Mouse (Mus musculus): Measurements from ENCODE around the gene Rapgef3. TPM values are rescaled to one million over a fixed set of nuclear protein-coding genes. Genes with fewer than 3 reads are reported as not detected.

Gene Rapgef3
- polyA plus RNA-seq, 1 experiment, result 6.6 TPM

DNA sequence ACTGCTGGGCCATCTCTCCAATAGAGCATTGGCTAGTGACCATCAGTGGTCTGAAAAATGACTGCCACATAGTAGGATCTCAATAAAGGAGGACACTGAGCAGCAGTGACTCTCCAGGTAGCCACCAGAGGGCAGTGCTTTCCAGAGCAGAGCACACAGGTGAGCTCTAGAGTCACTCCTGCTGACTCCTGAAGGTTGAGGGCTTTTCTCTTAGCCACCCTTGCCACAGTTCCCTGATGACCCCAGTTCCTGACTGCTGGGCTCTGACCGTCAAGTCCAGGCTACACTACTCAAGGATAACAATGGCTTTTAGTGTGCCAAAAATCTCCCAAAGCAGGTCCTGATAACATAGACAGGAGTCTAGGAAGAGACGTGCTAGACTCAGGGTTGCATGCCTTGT is 16.1 kb downstream of the Rapgef3 start:
- Histone ChIP-seq H3K27ac (ENCODE audit: insufficient read depth, low read length) (no peak overlapping the region), H3K4me1 (ENCODE audit: control insufficient read depth, insufficient read depth, low read length) (peaks cover 8% of the 10 kb centered on the region), H3K4me3 (ENCODE audit: insufficient read depth, low read length) (no peak overlapping the region)
- no peak for TF ChIP-seq POLR2A (IDR thresholded peaks at IDR 0.05; ENCODE audit: low read depth, low read length)
- TF ChIP-seq CTCF (IDR thresholded peaks at IDR 0.05; ENCODE audit: borderline replicate concordance, insufficient read depth, low read length), result no peak

DNA sequence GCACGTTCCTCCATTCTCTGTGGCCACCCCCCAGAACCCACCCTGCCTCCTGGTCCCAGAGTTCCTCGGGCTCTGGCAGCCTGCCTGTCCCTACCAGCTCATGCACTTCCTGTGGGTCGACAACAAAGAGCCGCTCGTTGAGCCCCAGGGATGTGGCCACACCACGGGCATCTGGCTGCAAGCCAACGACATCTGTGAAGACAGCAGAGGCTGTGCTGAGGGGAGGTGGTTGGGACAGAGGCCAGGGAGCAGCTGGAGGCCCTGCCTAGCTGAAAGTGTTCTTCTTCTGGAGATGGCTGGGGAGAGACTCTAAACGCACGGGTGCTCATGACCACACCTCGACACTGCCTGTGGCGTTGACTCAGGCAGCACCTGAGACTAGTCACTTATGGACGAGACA is 17.1 kb downstream of the Rapgef3 start:
- peaks cover 6% of the 10 kb centered on the region for H3K4me1 ChIP-seq (ENCODE audit: control insufficient read depth, insufficient read depth, low read length)
- no peak for TF ChIP-seq POLR2A (IDR thresholded peaks at IDR 0.05; ENCODE audit: low read depth, low read length)
- TF ChIP-seq CTCF (IDR thresholded peaks at IDR 0.05; ENCODE audit: borderline replicate concordance, insufficient read depth, low read length), result no peak
- no peak overlapping the region for H3K4me3 ChIP-seq (ENCODE audit: insufficient read depth, low read length)
- no peak overlapping the region for H3K27ac ChIP-seq (ENCODE audit: insufficient read depth, low read length)

DNA sequence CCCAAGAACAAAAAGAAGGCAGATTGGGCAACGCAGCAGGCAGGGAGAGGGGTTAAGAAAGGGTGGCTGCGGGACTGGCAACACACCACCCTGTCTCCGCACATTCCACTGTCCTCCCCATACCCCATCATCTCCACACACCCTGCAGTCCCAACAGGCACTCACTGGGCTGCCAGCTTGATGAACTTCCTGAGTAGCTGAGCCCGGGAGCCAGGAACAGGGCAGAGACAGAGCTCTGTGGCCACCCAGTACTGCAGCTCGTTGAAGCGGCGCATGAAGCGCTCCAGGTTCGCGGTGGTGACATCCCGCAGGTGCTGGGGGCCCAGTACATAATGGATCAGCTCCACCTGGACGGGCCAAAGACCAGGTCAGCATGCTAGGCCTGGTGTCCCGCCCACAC is 17.9 kb downstream of the Rapgef3 start:
- TF ChIP-seq CTCF (IDR thresholded peaks at IDR 0.05; ENCODE audit: borderline replicate concordance, insufficient read depth, low read length) (no peak), POLR2A (IDR thresholded peaks at IDR 0.05; ENCODE audit: low read depth, low read length) (no peak)

DNA sequence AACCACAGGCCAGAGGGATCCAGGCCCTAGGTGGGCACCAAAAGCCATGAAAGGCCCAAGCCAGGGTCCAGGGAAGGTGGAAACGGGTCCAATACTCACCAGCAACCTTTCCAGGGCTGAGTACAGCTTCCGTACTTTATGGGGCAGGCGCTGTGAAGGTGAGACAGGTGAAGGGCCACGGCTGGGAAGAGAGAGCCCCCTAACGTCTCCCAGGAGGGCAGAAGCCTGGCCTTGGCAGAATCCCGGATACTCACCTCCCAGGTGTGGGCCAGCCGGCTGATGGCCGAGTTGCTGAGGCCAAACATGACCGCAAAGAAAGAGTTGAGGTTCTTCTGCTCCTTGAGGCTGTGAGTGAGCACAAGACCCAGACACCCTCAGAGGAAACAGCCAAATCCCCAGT is 18.4 kb downstream of the Rapgef3 start:
- TF ChIP-seq CTCF (IDR thresholded peaks at IDR 0.05; ENCODE audit: borderline replicate concordance, insufficient read depth, low read length), result no peak
- TF ChIP-seq POLR2A (IDR thresholded peaks at IDR 0.05; ENCODE audit: low read depth, low read length), result no peak
- no peak overlapping the region for H3K27ac ChIP-seq (ENCODE audit: insufficient read depth, low read length)
- H3K4me3 ChIP-seq (ENCODE audit: insufficient read depth, low read length), result no peak overlapping the region
- H3K4me1 ChIP-seq (ENCODE audit: control insufficient read depth, insufficient read depth, low read length), result peaks cover 4% of the 10 kb centered on the region; the same call in 1 of the 2 replicates

More for the DNA sequence above, 17.9 kb downstream of the Rapgef3 start:
- Histone ChIP-seq H3K4me3 (ENCODE audit: insufficient read depth, low read length) (no peak overlapping the region), H3K4me1 (ENCODE audit: control insufficient read depth, insufficient read depth, low read length) (peaks cover 4% of the 10 kb centered on the region; the same call in 1 of the 2 replicates), H3K27ac (ENCODE audit: insufficient read depth, low read length) (no peak overlapping the region)

DNA sequence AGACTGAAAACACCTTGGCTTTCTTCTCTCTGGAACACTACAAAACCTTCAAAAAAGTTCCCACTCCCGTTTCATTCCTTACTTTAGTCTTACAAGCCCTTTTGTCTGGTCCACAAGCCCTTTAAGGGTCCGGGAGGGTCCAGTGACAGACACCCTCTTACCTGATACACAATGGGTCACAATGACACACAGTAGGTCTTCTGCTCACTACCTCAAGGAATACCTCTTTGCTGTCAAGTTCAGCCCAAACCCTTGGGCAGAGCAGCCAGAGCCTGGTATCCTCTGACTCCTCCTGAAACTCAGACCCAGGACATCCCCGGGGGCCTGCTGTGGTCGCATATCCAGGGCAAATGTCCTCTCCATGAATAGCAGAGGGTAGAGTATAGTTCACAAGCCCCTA is 18.8 kb downstream of the Rapgef3 start:
- Histone ChIP-seq H3K27ac (ENCODE audit: insufficient read depth, low read length) (no peak overlapping the region), H3K4me1 (ENCODE audit: control insufficient read depth, insufficient read depth, low read length) (peaks cover 4% of the 10 kb centered on the region; the same call in 1 of the 2 replicates), H3K4me3 (ENCODE audit: insufficient read depth, low read length) (no peak overlapping the region)
- TF ChIP-seq POLR2A (IDR thresholded peaks at IDR 0.05; ENCODE audit: low read depth, low read length) (no peak), CTCF (IDR thresholded peaks at IDR 0.05; ENCODE audit: borderline replicate concordance, insufficient read depth, low read length) (no peak)

DNA sequence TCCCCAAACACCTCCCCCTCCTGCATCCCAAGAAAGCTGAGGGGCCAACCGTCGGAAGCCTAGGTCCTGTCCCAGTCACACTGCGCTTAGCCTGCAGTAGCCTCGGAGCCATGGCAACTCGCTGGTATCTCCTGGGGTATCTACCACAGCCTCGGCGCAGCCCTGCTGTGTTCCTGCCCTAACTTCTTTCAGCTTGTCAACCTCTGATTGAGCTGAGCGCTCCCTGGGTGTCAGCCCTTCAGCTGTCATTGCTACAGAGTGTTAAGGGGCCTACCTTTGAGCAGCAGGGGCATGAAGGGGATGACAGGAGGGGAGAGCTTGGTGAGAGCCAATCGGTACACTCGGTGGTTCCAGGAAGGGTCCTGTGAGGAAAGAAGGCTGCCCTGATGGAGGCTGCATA is 19.5 kb downstream of the Rapgef3 start:
- no peak overlapping the region for H3K27ac ChIP-seq (ENCODE audit: insufficient read depth, low read length)
- peaks cover 4% of the 10 kb centered on the region; the same call in 1 of the 2 replicates for H3K4me1 ChIP-seq (ENCODE audit: control insufficient read depth, insufficient read depth, low read length)
- no peak overlapping the region for H3K4me3 ChIP-seq (ENCODE audit: insufficient read depth, low read length)
- TF ChIP-seq CTCF (IDR thresholded peaks at IDR 0.05; ENCODE audit: borderline replicate concordance, insufficient read depth, low read length) (no peak), POLR2A (IDR thresholded peaks at IDR 0.05; ENCODE audit: low read depth, low read length) (no peak)

DNA sequence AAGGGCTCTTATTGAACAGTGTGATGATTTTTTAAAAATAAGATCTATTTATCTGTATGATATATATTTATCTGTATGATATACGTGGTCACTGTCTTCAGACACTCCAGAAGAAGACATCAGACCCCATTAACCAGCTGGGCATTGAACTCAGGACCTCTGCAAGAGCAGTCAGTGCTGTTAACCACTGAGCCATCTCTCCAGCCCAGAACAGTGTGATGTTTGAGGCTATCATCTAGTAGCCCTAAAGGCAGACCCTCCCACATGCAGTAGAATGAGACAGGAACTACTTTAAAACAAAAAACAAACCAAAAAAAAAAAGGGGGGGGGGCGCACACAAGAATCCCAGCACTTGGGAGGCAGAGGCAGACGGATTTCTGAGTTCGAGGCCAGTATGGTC is 20.3 kb downstream of the Rapgef3 start:
- no peak overlapping the region for H3K4me3 ChIP-seq (ENCODE audit: insufficient read depth, low read length)
- no peak for TF ChIP-seq POLR2A (IDR thresholded peaks at IDR 0.05; ENCODE audit: low read depth, low read length)
- TF ChIP-seq CTCF (IDR thresholded peaks at IDR 0.05; ENCODE audit: borderline replicate concordance, insufficient read depth, low read length), result no peak
- H3K4me1 ChIP-seq (ENCODE audit: control insufficient read depth, insufficient read depth, low read length), result peaks cover 4% of the 10 kb centered on the region; the same call in 1 of the 2 replicates

DNA sequence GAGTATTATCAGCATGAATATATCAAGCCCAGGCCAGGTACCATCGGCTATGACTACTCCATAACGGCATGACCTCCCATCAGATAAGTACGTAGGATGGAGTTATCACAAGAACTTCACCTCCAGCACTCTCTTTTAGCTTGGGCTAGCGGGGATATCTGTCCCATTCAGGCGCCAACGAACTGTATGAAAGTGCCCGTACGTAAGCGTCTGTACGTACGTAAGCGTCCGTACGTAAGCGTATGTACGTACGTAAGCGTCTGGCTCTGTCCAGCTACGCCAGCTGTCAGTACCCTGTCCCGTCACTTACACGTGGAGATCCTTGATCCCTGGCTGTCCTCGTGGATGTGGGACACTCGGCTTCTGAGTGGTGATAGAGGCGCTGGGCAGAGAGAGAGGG is 21.0 kb downstream of the Rapgef3 start:
- Histone ChIP-seq H3K27ac (ENCODE audit: insufficient read depth, low read length) (no peak overlapping the region), H3K4me3 (ENCODE audit: insufficient read depth, low read length) (no peak overlapping the region), H3K4me1 (ENCODE audit: control insufficient read depth, insufficient read depth, low read length) (peaks cover 4% of the 10 kb centered on the region; the same call in 1 of the 2 replicates)
- no peak for TF ChIP-seq CTCF (IDR thresholded peaks at IDR 0.05; ENCODE audit: borderline replicate concordance, insufficient read depth, low read length)
- TF ChIP-seq POLR2A (IDR thresholded peaks at IDR 0.05; ENCODE audit: low read depth, low read length), result no peak

More for the DNA sequence above, 20.3 kb downstream of the Rapgef3 start:
- no peak overlapping the region for H3K27ac ChIP-seq (ENCODE audit: insufficient read depth, low read length)

DNA sequence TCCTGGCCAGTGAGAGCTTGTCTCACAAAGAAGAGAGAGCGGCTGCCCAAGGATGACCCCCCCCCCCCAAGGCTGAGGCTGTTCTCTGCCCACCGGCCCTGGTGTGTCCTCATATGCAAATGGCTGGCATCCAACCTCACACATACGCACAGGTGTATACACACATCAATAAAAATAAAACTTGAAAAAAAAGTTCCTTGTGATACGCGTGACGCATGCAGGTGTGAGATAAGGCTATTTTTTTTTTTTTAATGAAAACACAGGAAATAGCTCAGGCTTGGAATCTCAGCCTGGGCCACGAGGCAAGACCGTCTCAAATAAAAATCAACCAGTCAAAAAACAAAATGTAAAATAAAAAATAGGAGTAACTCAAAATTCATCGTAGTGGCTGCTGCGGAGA is 21.5 kb downstream of the Rapgef3 start:
- Histone ChIP-seq H3K4me3 (ENCODE audit: insufficient read depth, low read length) (no peak overlapping the region), H3K4me1 (ENCODE audit: control insufficient read depth, insufficient read depth, low read length) (peaks cover 4% of the 10 kb centered on the region; the same call in 1 of the 2 replicates), H3K27ac (ENCODE audit: insufficient read depth, low read length) (no peak overlapping the region)
- no peak for TF ChIP-seq CTCF (IDR thresholded peaks at IDR 0.05; ENCODE audit: borderline replicate concordance, insufficient read depth, low read length)
- no peak for TF ChIP-seq POLR2A (IDR thresholded peaks at IDR 0.05; ENCODE audit: low read depth, low read length)

DNA sequence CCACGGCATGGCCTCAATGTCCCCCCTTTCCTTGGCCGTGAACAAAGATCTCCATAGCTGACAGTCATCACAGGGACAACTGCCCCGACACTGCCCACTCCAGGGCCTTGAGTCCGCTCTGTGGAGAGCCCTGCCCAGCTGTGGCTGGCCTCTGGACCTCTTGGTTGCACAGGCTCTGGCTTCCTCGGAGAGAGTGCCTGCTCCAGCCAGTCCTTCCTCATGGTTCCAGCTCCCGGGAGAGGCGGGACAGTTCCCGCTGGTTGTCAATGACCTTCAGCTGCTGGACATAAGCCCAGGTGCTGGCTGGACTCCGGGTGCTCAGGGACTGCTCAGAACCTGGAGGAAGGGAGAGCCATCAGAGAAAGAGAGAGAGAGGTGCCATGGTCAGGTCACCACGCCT is 22.4 kb downstream of the Rapgef3 start:
- H3K27ac ChIP-seq (ENCODE audit: insufficient read depth, low read length), result no peak overlapping the region

DNA sequence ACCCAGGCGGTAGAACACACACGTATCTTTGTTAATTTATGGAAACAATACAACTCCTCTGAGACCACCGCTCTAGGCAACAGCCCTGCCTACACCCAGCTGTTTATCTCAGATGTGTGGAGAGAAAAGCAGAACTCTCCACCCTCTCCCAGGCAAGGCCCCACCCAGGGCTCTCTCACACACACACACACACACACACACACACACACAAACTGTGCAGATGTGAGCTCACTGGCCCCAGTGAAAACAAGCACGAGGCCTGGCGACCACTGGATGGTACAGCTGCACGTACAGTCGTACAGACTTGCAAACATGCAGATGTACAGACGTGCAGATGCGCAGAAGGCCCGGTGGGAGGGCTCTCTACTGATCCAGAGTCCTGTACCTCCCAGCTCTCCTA is 22.8 kb downstream of the Rapgef3 start:
- H3K27ac ChIP-seq (ENCODE audit: insufficient read depth, low read length), result no peak overlapping the region
- H3K4me3 ChIP-seq (ENCODE audit: insufficient read depth, low read length), result no peak overlapping the region
- no peak for TF ChIP-seq POLR2A (IDR thresholded peaks at IDR 0.05; ENCODE audit: low read depth, low read length)
- TF ChIP-seq CTCF (IDR thresholded peaks at IDR 0.05; ENCODE audit: borderline replicate concordance, insufficient read depth, low read length), result no peak
- no peaks in the 10 kb centered on the region for H3K4me1 ChIP-seq (ENCODE audit: control insufficient read depth, insufficient read depth, low read length)

More for the DNA sequence above, 22.4 kb downstream of the Rapgef3 start:
- no peaks in the 10 kb centered on the region for H3K4me1 ChIP-seq (ENCODE audit: control insufficient read depth, insufficient read depth, low read length)
- no peak overlapping the region for H3K4me3 ChIP-seq (ENCODE audit: insufficient read depth, low read length)
- TF ChIP-seq POLR2A (IDR thresholded peaks at IDR 0.05; ENCODE audit: low read depth, low read length) (no peak), CTCF (IDR thresholded peaks at IDR 0.05; ENCODE audit: borderline replicate concordance, insufficient read depth, low read length) (no peak)

All from embryonic fibroblast, embryonic 13.5 days (primary cell).